Mouse (Mus musculus) kidney, embryonic 14.5 days (tissue): ENCODE results near the gene Npm1. TPM values are rescaled to one million over a fixed set of nuclear protein-coding genes. Genes with fewer than 3 reads are reported as not detected.

ENCODE experiments used
- ATAC-seq: fragments of 200-750 bp; cut with Nextera tagmentation; 2 replicates; pipeline ENCODE4 v1.8.0; 2017; ENCODE audit warnings: moderate number of reproducible peaks, mild to moderate bottlenecking, moderate TSS enrichment, moderate library complexity; ENCODE audit not compliant: low FRiP score, low TSS enrichment
- H3K27ac ChIP-seq: fragments of 300-500 bp; sonication (generic); 2 replicates; pipeline ENCODE4 v1.5.1; 2014; ENCODE audit warnings: low read depth, mild to moderate bottlenecking, low read length, moderate library complexity, mixed read lengths
- H3K27me3 ChIP-seq: fragments of 300-500 bp; sonication (generic); 2 replicates; pipeline ENCODE4 v1.6.1; 2014; ENCODE audit warnings: mild to moderate bottlenecking, low read length; ENCODE audit not compliant: control insufficient read depth, insufficient read depth
- H3K36me3 ChIP-seq: fragments of 300-500 bp; sonication (generic); 2 replicates; pipeline ENCODE4 v1.6.1; 2014; ENCODE audit warnings: low read length, mixed read lengths; ENCODE audit not compliant: control insufficient read depth, insufficient read depth
- H3K4me1 ChIP-seq: fragments of 300-500 bp; sonication (generic); 2 replicates; pipeline ENCODE4 v1.6.1; 2014; ENCODE audit warnings: low read length, mixed read lengths; ENCODE audit not compliant: control insufficient read depth, insufficient read depth
- H3K4me2 ChIP-seq: fragments of 300-500 bp; sonication (generic); replicated peaks from 2 replicates; pipeline ENCODE4 v1.6.1; 2014; ENCODE audit warnings: low read depth, mild to moderate bottlenecking, low read length
- H3K4me3 ChIP-seq: fragments of 300-500 bp; sonication (generic); 2 replicates; pipeline ENCODE4 v1.5.1; 2014; ENCODE audit warnings: mild to moderate bottlenecking, low read length
- H3K9ac ChIP-seq: fragments of 300-500 bp; sonication (generic); 2 replicates; pipeline ENCODE4 v1.6.1; 2014; ENCODE audit warnings: low read depth, mild to moderate bottlenecking, low read length, moderate library complexity
- H3K9me3 ChIP-seq: fragments of 300-500 bp; sonication (generic); 2 replicates; pipeline ENCODE4 v1.6.1; 2016; ENCODE audit warnings: low read length; ENCODE audit not compliant: control insufficient read depth
- WGBS: fragments of 180-500 bp; shearing (Covaris S2); extraction: QIAGEN DNeasy Blood & Tissue Kit; methylation state at CpG from one replicate; pipeline ENCODE4 v1.1.7; 2014; 5-methylcytosine and 5-hydroxymethylcytosine counted together
- polyA plus RNA-seq: library from polyadenylated mRNA; unstranded; fragments of >200 nt; fragmentation: Nextera tagmentation; extraction: Ambion mirVana; gene quantifications from 2 replicates; pipeline ENCODE4 v1.2.1, GENCODE M21; 2014

Npm1 gene
- polyA plus RNA-seq, 1 experiment from 2014 or later = 1,562 TPM

GRCm38 (mm10) chr11:33146143-33146497 lies 16.9 kb downstream of the Npm1 start:
- peaks cover 22% of the 10 kb centered on the region for H3K27me3 ChIP-seq

GRCm38 (mm10) chr11:33145201-33146142 lies 17.5 kb downstream of the Npm1 start:
- Histone ChIP-seq H3K9ac (no peak overlapping the region), H3K27ac (no peak overlapping the region), H3K4me2 (no peak overlapping the region; the same call in 1 of the 2 replicates), H3K9me3 (no peaks in the 10 kb centered on the region), H3K4me1 (peaks cover 11% of the 10 kb centered on the region; the same call in 1 of the 2 replicates), H3K27me3 (peaks cover 22% of the 10 kb centered on the region), H3K4me3 (no peak overlapping the region), H3K36me3 (peaks cover 12% of the 10 kb centered on the region)
- WGBS = 25% methylated on average over 7 of the region's 7 CpGs
- ATAC-seq = no peak

More at GRCm38 (mm10) chr11:33146143-33146497, 16.9 kb downstream of the Npm1 start:
- Histone ChIP-seq H3K4me1 (peaks cover 11% of the 10 kb centered on the region; the same call in 1 of the 2 replicates), H3K27ac (no peak overlapping the region), H3K4me2 (no peak overlapping the region), H3K4me3 (0 out of 2 replicates have a peak overlapping the region, but pooled peaks have one; percentile 59), H3K36me3 (peaks cover 18% of the 10 kb centered on the region), H3K9ac (no peak overlapping the region), H3K9me3 (no peaks in the 10 kb centered on the region)
- 5% methylated on average over 7 of the region's 9 CpGs for WGBS
- no peak for ATAC-seq

- no peak overlapping the region for H3K4me3 ChIP-seq
- H3K9ac ChIP-seq = no peak overlapping the region
- 25% methylated on average over 9 of the region's 9 CpGs for WGBS
- peaks cover 11% of the 10 kb centered on the region; the same call in 1 of the 2 replicates for H3K4me1 ChIP-seq
- H3K9me3 ChIP-seq = no peaks in the 10 kb centered on the region
- H3K27me3 ChIP-seq = peaks cover 22% of the 10 kb centered on the region
- no peak overlapping the region for H3K4me2 ChIP-seq
- no peak overlapping the region for H3K27ac ChIP-seq
- H3K36me3 ChIP-seq = no peaks in the 10 kb centered on the region
- ATAC-seq = no peak; the same call in 1 of the 2 replicates
Measured at GRCm38 (mm10) chr11:33143906-33144305, 19.1 kb downstream of the Npm1 start.

- Histone ChIP-seq H3K4me1 (peaks cover 7% of the 10 kb centered on the region; the same call in 1 of the 2 replicates), H3K9ac (no peak overlapping the region), H3K9me3 (no peaks in the 10 kb centered on the region), H3K27ac (no peak overlapping the region), H3K4me2 (no peak overlapping the region), H3K36me3 (no peaks in the 10 kb centered on the region), H3K4me3 (no peak overlapping the region), H3K27me3 (peaks cover 22% of the 10 kb centered on the region)
- 60% methylated on average over 1 of the region's 1 CpGs for WGBS
- no peak for ATAC-seq
Measured at GRCm38 (mm10) chr11:33142801-33143200, 20.2 kb downstream of the Npm1 start.

- Histone ChIP-seq H3K9ac (no peak overlapping the region), H3K9me3 (no peaks in the 10 kb centered on the region), H3K27me3 (peaks cover 7% of the 10 kb centered on the region; the same call in 1 of the 2 replicates), H3K4me2 (no peak overlapping the region), H3K27ac (no peak overlapping the region), H3K4me1 (0 out of 2 replicates have a peak, but pooled peaks cover 6% of the 10 kb centered on the region), H3K4me3 (no peak overlapping the region), H3K36me3 (no peaks in the 10 kb centered on the region)
- no peak for ATAC-seq
- whole genome bisulfite sequencing = 92% methylated on average over 5 of the region's 5 CpGs
Measured at GRCm38 (mm10) chr11:33140111-33140460, 22.9 kb downstream of the Npm1 start.

- Histone ChIP-seq H3K4me3 (no peak overlapping the region), H3K9me3 (no peaks in the 10 kb centered on the region), H3K4me1 (0 out of 2 replicates have a peak, but pooled peaks cover 4% of the 10 kb centered on the region), H3K27me3 (0 out of 2 replicates have a peak, but pooled peaks cover 3% of the 10 kb centered on the region), H3K27ac (no peak overlapping the region), H3K9ac (no peak overlapping the region), H3K4me2 (no peak overlapping the region), H3K36me3 (no peaks in the 10 kb centered on the region)
- WGBS = 86% methylated on average over 9 of the region's 9 CpGs
- no peak for ATAC-seq
Measured at GRCm38 (mm10) chr11:33139458-33140110, 23.4 kb downstream of the Npm1 start.

GRCm38 (mm10) chr11:33138686-33139085 lies 24.3 kb downstream of the Npm1 start:
- H3K4me2 ChIP-seq = no peak overlapping the region
- no peak overlapping the region for H3K4me3 ChIP-seq
- H3K36me3 ChIP-seq = no peaks in the 10 kb centered on the region
- no peak overlapping the region for H3K9ac ChIP-seq
- no peaks in the 10 kb centered on the region for H3K27me3 ChIP-seq
- H3K27ac ChIP-seq = no peak overlapping the region
- 90% methylated on average over 5 of the region's 5 CpGs for WGBS
- H3K4me1 ChIP-seq = no peaks in the 10 kb centered on the region
- no peaks in the 10 kb centered on the region for H3K9me3 ChIP-seq
- no peak for ATAC-seq

- no peaks in the 10 kb centered on the region for H3K9me3 ChIP-seq
- no peaks in the 10 kb centered on the region for H3K27me3 ChIP-seq
- no peaks in the 10 kb centered on the region for H3K4me1 ChIP-seq
- H3K4me2 ChIP-seq = no peak overlapping the region
- no peak overlapping the region for H3K9ac ChIP-seq
- 87% methylated on average over 8 of the region's 8 CpGs for WGBS
- H3K27ac ChIP-seq = no peak overlapping the region
- no peak for ATAC-seq
- no peak overlapping the region for H3K4me3 ChIP-seq
- H3K36me3 ChIP-seq = no peaks in the 10 kb centered on the region
Measured at GRCm38 (mm10) chr11:33134391-33134986, 28.5 kb downstream of the Npm1 start.
